Mouse (Mus musculus) ovary, postnatal 36 days (tissue): Measurements from ENCODE around the gene Bcl7b.
"Not testable (repeated sequence)": the region's sequence is repeated elsewhere in the genome, so short reads cannot be mapped to it uniquely, and the experiment has no call there.

ENCODE experiments used
- DNase-seq: peaks from one replicate; pipeline ENCODE4 v3.0.0; 2022; ENCODE audit warnings: low spot score, mixed read lengths

The Bcl7b gene

DNA sequence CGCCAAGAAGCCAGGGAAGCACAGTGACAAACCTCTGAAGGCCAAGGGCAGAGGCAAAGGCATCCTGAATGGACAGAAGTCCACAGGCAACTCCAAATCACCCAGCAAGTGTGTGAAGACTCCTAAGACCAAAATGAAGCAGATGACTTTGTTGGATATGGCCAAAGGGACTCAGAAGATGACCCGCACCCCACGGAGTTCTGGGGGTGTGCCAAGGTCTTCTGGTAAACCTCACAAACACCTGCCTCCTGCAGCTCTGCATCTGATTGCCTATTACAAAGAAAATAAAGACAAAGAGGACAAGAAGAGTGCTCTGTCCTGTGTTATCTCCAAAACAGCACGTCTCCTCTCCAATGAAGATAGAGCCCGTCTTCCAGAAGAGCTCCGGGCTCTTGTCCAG is 48.8 kb downstream of the Bcl7b start:
- no peak for DNase-seq

GRCm38 (mm10) chr5:135220941-135221340 is 52.9 kb downstream of the Bcl7b start:
- DNase-seq: no peak

DNA sequence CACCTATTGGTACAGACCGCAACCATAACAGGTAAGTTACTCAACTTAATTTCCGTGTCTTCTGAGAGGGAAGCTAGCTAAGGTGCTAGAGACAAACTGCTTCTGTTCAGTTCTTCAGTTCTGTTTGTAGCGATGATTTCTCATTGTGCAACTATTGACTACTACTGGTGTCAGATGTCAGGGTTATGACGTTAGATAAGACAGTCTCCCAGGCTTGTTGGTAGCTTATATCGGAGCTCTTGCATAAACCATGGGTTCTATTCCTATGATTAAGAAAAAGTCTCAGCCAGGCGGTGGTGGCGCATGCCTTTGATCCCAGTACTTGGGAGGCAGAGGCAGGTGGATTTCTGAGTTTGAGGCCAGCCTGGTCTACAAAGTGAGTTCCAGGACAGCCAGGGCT is 54.0 kb downstream of the Bcl7b start:
- no peak for DNase-seq

DNA sequence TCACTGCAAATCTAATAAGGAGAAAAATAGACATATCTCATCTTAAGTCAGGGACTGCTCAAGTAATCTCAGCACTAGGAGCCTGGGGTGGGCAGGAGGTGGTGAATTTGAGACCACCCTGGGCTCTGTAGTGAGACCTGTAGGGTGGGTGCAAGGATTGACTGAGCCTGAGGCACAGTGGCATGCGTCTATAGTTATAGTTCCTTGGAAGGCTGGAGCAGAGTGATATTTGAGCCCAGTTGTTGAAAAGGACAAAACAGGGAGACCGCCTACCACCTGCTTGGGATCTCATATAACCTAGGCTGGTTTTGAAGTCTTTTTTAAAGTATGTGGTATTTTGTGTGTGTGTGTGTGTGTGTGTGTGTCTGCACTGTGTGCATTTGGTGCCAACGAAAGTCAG is 56.1 kb downstream of the Bcl7b start:
- no peak for DNase-seq

DNA sequence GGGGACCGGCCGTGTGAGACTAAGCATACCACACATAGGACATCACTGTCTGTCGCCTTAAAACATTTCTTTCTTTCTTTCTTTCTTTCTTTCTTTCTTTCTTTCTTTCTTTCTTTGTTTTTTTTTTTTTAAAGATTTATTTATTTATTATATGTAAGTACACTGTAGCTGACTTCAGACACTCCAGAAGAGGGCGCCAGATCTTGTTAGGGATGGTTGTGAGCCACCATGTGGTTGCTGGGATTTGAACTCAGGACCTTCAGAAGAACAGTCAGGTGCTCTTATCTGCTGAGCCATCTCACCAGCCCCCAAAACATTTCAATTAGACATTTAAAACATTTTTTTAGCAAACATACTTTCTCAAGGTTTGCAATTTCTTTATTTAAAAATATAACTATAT is 57.8 kb downstream of the Bcl7b start:
- DNase-seq: not testable (repeated sequence)

DNA sequence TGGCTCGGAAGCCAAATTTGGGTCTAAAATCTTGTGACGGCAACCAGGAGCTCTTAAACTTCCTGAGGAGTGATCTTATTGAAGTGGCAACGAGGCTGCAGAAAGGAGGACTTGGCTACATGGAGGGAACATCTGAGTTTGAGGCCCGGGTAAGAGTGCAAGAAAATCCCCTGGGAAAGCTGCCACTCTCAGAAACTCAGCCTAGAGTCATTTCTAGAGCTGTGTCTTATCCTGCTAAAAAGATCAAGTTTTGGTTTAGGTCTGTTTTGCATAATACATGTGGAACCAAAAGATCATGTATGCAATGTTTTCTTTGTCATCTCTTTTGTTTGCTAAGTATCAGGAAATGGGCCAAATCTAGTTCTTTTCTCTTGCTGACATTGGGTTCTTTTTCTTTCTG is 62.1 kb downstream of the Bcl7b start:
- no peak for DNase-seq
